Comparison of ENCODE assay signal across 14 mouse cellular contexts in genomic region chr10:108447211-108447610, GRCm38 (mm10).
A peak's percentile ranks its signal among the peaks of the same experiment; 100 is the strongest.
DNase-seq lines count a peak whose midpoint lies in the region; ATAC-seq and TF ChIP-seq lines count a peak whose summit lies in the region.
"Had no signal": no experiment of that assay in that cellular context is flagged by ENCODE, and none has a peak within 500 bp of the region (broad histone marks: within the 10 kb centered on the region; RNA-seq: fewer than 3 reads in every experiment).

No protein-coding gene starts in this region.

- no peaks in the 10 kb centered on the region for H3K9me3 ChIP-seq in heart, embryonic 12.5 days (replicated peaks)
- H3K9me3 ChIP-seq in neural tube, embryonic 15.5 days (replicated peaks) = no peaks in the 10 kb centered on the region
- no peaks in the 10 kb centered on the region for H3K9me3 ChIP-seq in lung, embryonic 14.5 days (ENCODE audit: low read depth, low read length)
- no peaks in the 10 kb centered on the region for H3K9me3 ChIP-seq in forebrain, embryonic 12.5 days
- H3K9me3 ChIP-seq: forebrain, embryonic 10.5 days; hindbrain, embryonic 10.5 days had no signal

- peaks cover 43% of the 10 kb centered on the region for H3K4me1 ChIP-seq in heart, embryonic 12.5 days (replicated peaks)
- H3K4me1 ChIP-seq in neural tube, embryonic 15.5 days = peaks cover 17% of the 10 kb centered on the region
- H3K4me1 ChIP-seq in lung, embryonic 14.5 days (ENCODE audit: insufficient read depth) = peaks cover 20% of the 10 kb centered on the region
- H3K4me1 ChIP-seq in forebrain, embryonic 12.5 days = peaks cover 11% of the 10 kb centered on the region

- intact Hi-C loops in gastrocnemius, postnatal 14 days (cut with DNase I; ENCODE audit: low total_unique reads) = no loop called here

- H3K27ac ChIP-seq in heart, embryonic 12.5 days (ENCODE audit: poor library complexity, severe bottlenecking) = 0 out of 2 replicates have a peak overlapping the region, but pooled peaks have one; percentile 17
- H3K27ac ChIP-seq in neural tube, embryonic 15.5 days (replicated peaks) = no peak overlapping the region
- H3K27ac ChIP-seq in lung, embryonic 14.5 days (ENCODE audit: low read depth) = peak overlapping the region; percentile 71; the same call in 1 of the 2 replicates
- no peak overlapping the region for H3K27ac ChIP-seq in forebrain, embryonic 12.5 days

- no peak for ATAC-seq in heart, embryonic 12.5 days (ENCODE audit: insufficient number of reproducible peaks, low FRiP score)
- ATAC-seq in neural tube, embryonic 15.5 days (ENCODE audit: low FRiP score) = no peak
- ATAC-seq in lung, embryonic 14.5 days (ENCODE audit: insufficient read depth) = peak; percentile 6; the same call in 1 of the 2 replicates
- no peak for ATAC-seq in forebrain, embryonic 12.5 days (ENCODE audit: low FRiP score)

- no peak for DNase-seq in heart, postnatal 4 days
- no peak for DNase-seq in neural tube, embryonic 10.5 days (ENCODE audit: extremely low spot score, low spot score)
- peak; percentile 76 for DNase-seq in lung, embryonic 14.5 days
- no peak for DNase-seq in gastrocnemius, postnatal 14 days
- no peak for DNase-seq in thymus, adult 18-20 months
- DNase-seq: B cell, adult 2 months; cerebellum, postnatal 10 days; kidney, postnatal 36 days; right cerebral cortex, postnatal 14 days had no signal

- no peak for TF ChIP-seq CTCF in lung, embryonic 14.5 days (IDR thresholded peaks at IDR 0.05; ENCODE audit: low read depth)

- H3K36me3 ChIP-seq in heart, embryonic 12.5 days = no peaks in the 10 kb centered on the region
- no peaks in the 10 kb centered on the region for H3K36me3 ChIP-seq in neural tube, embryonic 15.5 days
- no peaks in the 10 kb centered on the region for H3K36me3 ChIP-seq in lung, embryonic 14.5 days (ENCODE audit: insufficient read depth)
- no peaks in the 10 kb centered on the region for H3K36me3 ChIP-seq in forebrain, embryonic 12.5 days (replicated peaks)
- H3K36me3 ChIP-seq: forebrain, embryonic 10.5 days; hindbrain, embryonic 10.5 days had no signal

- no peak overlapping the region for H3K4me2 ChIP-seq in heart, embryonic 12.5 days
- H3K4me2 ChIP-seq in neural tube, embryonic 15.5 days = 0 out of 2 replicates have a peak overlapping the region, but pooled peaks have one; percentile 61
- H3K4me2 ChIP-seq in lung, embryonic 14.5 days = peak overlapping the region; percentile 65
- no peak overlapping the region for H3K4me2 ChIP-seq in forebrain, embryonic 12.5 days

- H3K4me3 ChIP-seq in heart, embryonic 12.5 days = no peak overlapping the region
- no peak overlapping the region for H3K4me3 ChIP-seq in neural tube, embryonic 15.5 days (replicated peaks)
- H3K4me3 ChIP-seq in lung, embryonic 14.5 days (ENCODE audit: low read depth, low read length) = no peak overlapping the region
- H3K4me3 ChIP-seq in forebrain, embryonic 12.5 days (replicated peaks) = no peak overlapping the region

- 45% methylated on average over 10 of the region's 10 CpGs for WGBS in heart, embryonic 12.5 days
- WGBS in neural tube, embryonic 15.5 days = 80% methylated on average over 10 of the region's 10 CpGs
- WGBS in lung, embryonic 14.5 days = 23% methylated on average over 10 of the region's 10 CpGs
- 83% methylated on average over 10 of the region's 10 CpGs for WGBS in forebrain, embryonic 12.5 days

- no peak overlapping the region; the same call in 1 of the 2 replicates for H3K9ac ChIP-seq in heart, embryonic 12.5 days
- H3K9ac ChIP-seq in neural tube, embryonic 15.5 days (replicated peaks) = no peak overlapping the region
- H3K9ac ChIP-seq in lung, embryonic 14.5 days = no peak overlapping the region
- H3K9ac ChIP-seq in forebrain, embryonic 12.5 days = no peak overlapping the region

- no peaks in the 10 kb centered on the region for H3K27me3 ChIP-seq in heart, embryonic 12.5 days (replicated peaks)
- H3K27me3 ChIP-seq in neural tube, embryonic 15.5 days (replicated peaks) = no peaks in the 10 kb centered on the region
- H3K27me3 ChIP-seq in lung, embryonic 14.5 days (ENCODE audit: insufficient read depth, low read length) = no peaks in the 10 kb centered on the region
- 0 out of 2 replicates have a peak, but pooled peaks cover 6% of the 10 kb centered on the region for H3K27me3 ChIP-seq in forebrain, embryonic 12.5 days

Comparison
In these comparisons a context has a peak if more than half of its experiments do, and no peak if none do; other contexts are left out.
1. H3K27ac ChIP-seq: peak in heart, embryonic 12.5 days (single experiment) and lung, embryonic 14.5 days (single experiment); none in neural tube, embryonic 15.5 days (single experiment) and forebrain, embryonic 12.5 days (single experiment).
2. H3K4me2 ChIP-seq: peak in neural tube, embryonic 15.5 days (single experiment) and lung, embryonic 14.5 days (single experiment); none in heart, embryonic 12.5 days (single experiment) and forebrain, embryonic 12.5 days (single experiment).